Mouse (Mus musculus): ENCODE measurements around the gene Clip3. TPM values are rescaled to one million over a fixed set of nuclear protein-coding genes. Genes with fewer than 3 reads are reported as not detected.

The Clip3 gene
- polyA plus RNA-seq, 1 experiment, result 7.3 TPM

DNA sequence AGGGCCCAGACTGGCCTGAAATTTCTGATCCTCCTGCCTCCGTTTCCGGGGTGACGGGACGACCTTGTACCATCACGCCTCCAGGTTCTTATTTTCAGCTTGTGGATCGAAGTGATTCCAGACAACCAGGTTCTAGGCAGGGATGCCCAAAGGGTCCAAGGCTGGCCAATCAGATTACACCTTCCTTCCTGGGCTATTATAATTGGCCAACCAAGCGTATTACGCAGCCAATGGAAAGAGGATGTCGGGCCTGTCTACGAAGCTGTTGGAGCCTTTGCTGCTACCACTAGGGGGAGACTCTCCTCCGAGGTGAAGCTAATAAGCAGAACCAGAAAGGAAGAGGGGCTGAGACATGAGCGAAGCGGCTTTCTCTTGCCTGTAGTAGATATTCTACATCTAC lies 40.4 kb downstream of the Clip3 start:
- H3K4me1 ChIP-seq (ENCODE audit: control insufficient read depth, insufficient read depth, insufficient read length, low read length), result no peaks in the 10 kb centered on the region
- no peak overlapping the region for H3K4me3 ChIP-seq (ENCODE audit: insufficient read depth, low read depth, low read length)
- H3K27ac ChIP-seq (replicated peaks; ENCODE audit: low read depth, low read length), result no peak overlapping the region

GRCm38 (mm10) chr7:30332622-30333259 lies 41.2 kb downstream of the Clip3 start:
- no peak overlapping the region for H3K27ac ChIP-seq (replicated peaks; ENCODE audit: low read depth, low read length)
- no peaks in the 10 kb centered on the region for H3K4me1 ChIP-seq (ENCODE audit: control insufficient read depth, insufficient read depth, insufficient read length, low read length)
- no peak overlapping the region for H3K4me3 ChIP-seq (ENCODE audit: insufficient read depth, low read depth, low read length)

- no peak overlapping the region for H3K27ac ChIP-seq (replicated peaks; ENCODE audit: low read depth, low read length)
- no peak overlapping the region for H3K4me3 ChIP-seq (ENCODE audit: insufficient read depth, low read depth, low read length)
- H3K4me1 ChIP-seq (ENCODE audit: control insufficient read depth, insufficient read depth, insufficient read length, low read length), result no peaks in the 10 kb centered on the region
These were observed 41.9 kb downstream of the Clip3 start for GRCm38 (mm10) chr7:30333436-30333835.

- no peak overlapping the region for H3K4me3 ChIP-seq (ENCODE audit: insufficient read depth, low read depth, low read length)
- no peaks in the 10 kb centered on the region for H3K4me1 ChIP-seq (ENCODE audit: control insufficient read depth, insufficient read depth, insufficient read length, low read length)
- no peak overlapping the region for H3K27ac ChIP-seq (replicated peaks; ENCODE audit: low read depth, low read length)
These were observed 43.0 kb downstream of the Clip3 start for GRCm38 (mm10) chr7:30334563-30334962.

GRCm38 (mm10) chr7:30335688-30336087 lies 44.2 kb downstream of the Clip3 start:
- Histone ChIP-seq H3K4me3 (ENCODE audit: insufficient read depth, low read depth, low read length) (no peak overlapping the region), H3K27ac (replicated peaks; ENCODE audit: low read depth, low read length) (no peak overlapping the region), H3K4me1 (ENCODE audit: control insufficient read depth, insufficient read depth, insufficient read length, low read length) (no peaks in the 10 kb centered on the region)

- no peak overlapping the region for H3K27ac ChIP-seq (replicated peaks; ENCODE audit: low read depth, low read length)
- H3K4me3 ChIP-seq (ENCODE audit: insufficient read depth, low read depth, low read length), result no peak overlapping the region
- no peaks in the 10 kb centered on the region for H3K4me1 ChIP-seq (ENCODE audit: control insufficient read depth, insufficient read depth, insufficient read length, low read length)
These were observed 44.9 kb downstream of the Clip3 start for GRCm38 (mm10) chr7:30336384-30336783.

DNA sequence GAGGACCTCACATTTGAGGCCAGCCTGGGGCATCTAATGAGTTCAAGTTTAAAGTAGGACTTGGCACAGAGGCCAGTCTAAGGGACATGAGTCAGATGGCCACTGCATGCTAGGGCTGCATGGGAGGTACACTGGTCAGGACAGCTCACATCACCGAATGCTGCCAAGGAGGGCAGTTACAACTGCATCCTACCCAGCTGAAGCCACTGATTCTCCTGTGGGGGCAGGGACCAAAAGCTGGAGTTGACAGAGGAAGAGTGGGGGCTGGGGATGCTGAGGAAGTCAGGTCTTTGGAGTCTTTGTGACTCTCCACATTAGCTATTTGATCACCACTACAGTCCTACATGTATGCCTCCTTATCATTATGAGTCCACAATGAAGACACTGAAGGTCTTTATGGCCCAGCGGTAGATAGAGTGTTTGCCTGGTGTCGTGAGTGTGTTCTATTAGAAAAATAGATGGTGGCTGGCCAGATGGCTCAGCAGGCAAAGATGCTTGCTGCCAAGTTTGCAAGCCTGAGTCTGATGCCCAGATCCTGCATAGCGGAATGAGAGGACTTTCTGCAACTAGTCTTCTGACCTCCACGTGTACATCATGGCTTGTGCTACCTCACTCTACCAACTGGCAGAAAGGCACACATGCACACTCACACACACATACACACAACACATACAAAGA lies 48.0 kb downstream of the Clip3 start:
- no peaks in the 10 kb centered on the region for H3K4me1 ChIP-seq (ENCODE audit: control insufficient read depth, insufficient read depth, insufficient read length, low read length)
- no peak overlapping the region for H3K27ac ChIP-seq (replicated peaks; ENCODE audit: low read depth, low read length)
- H3K4me3 ChIP-seq (ENCODE audit: insufficient read depth, low read depth, low read length), result no peak overlapping the region

DNA sequence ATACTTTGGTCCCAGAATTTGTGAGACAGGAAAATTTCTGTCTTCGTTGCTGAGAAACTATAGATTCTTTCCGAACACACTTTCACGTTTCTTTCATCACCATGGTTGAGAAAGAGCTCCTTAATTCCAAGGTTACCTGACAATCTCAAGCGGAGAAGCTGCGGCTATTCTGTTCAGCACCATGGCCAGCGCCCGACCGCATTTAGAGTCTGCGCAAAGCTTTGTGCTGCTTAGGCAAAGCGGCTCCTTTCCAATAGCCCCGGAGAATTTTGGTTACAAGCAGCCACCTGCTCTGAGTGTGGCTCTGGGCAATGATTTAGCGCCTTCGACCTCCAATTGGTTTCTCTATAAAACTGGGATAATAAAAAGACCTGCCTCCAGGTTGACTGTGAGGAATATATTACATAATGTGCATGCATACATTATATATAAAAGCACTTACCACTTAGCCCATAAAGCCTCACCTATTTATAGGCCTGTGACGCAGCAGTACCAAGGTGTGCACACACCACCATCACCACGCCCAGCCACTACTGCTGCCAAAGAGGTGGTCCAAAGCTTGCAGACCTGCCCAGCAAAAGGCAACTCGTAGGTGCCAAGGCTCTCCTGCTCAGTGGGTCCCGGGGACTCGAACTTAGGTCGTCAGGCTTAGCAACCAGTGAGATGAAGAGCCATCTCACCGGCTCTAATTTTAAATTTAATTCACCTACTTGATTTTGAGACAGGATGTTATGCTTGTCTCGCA lies 55.3 kb downstream of the Clip3 start:
- Histone ChIP-seq H3K27ac (replicated peaks; ENCODE audit: low read depth, low read length) (no peak overlapping the region), H3K4me3 (ENCODE audit: insufficient read depth, low read depth, low read length) (no peak overlapping the region), H3K4me1 (ENCODE audit: control insufficient read depth, insufficient read depth, insufficient read length, low read length) (no peaks in the 10 kb centered on the region)

- no peaks in the 10 kb centered on the region for H3K4me1 ChIP-seq (ENCODE audit: control insufficient read depth, insufficient read depth, insufficient read length, low read length)
- H3K27ac ChIP-seq (replicated peaks; ENCODE audit: low read depth, low read length), result no peak overlapping the region
- no peak overlapping the region for H3K4me3 ChIP-seq (ENCODE audit: insufficient read depth, low read depth, low read length)
These were observed 56.3 kb downstream of the Clip3 start for GRCm38 (mm10) chr7:30347828-30348227.

- Histone ChIP-seq H3K27ac (replicated peaks; ENCODE audit: low read depth, low read length) (no peak overlapping the region), H3K4me3 (ENCODE audit: insufficient read depth, low read depth, low read length) (no peak overlapping the region), H3K4me1 (ENCODE audit: control insufficient read depth, insufficient read depth, insufficient read length, low read length) (no peaks in the 10 kb centered on the region; the same call in 1 of the 2 replicates)
These were observed 61.8 kb downstream of the Clip3 start for GRCm38 (mm10) chr7:30353279-30353822.

DNA sequence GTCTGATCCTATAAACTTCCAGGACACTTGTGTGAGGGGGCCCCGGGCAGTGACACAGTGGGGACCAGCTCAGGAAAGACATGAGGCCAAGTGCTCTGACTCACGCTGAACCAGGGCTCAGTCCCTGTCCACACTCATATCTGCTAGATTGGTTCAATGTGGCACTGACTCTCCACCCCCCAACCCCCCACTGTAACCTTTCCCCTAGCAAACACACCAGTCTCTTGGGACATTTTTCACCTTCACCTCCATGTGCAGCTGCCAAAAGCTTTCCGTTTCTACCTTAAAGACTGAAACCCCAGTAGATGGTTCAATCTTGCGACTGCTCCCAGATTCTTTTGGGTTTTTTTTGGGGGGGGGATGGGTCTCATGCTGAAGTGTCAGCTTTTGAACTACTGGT lies 62.5 kb downstream of the Clip3 start:
- H3K4me3 ChIP-seq (ENCODE audit: insufficient read depth, low read depth, low read length), result no peak overlapping the region
- no peaks in the 10 kb centered on the region; the same call in 1 of the 2 replicates for H3K4me1 ChIP-seq (ENCODE audit: control insufficient read depth, insufficient read depth, insufficient read length, low read length)
- no peak overlapping the region for H3K27ac ChIP-seq (replicated peaks; ENCODE audit: low read depth, low read length)

Other genes starting within 250 kb of the Clip3 start
- 1.9 TPM in 2 replicates for gene Zfp14, start 240.3 kb upstream of the Clip3 start, polyA plus RNA-seq (2012; ENCODE audit: insufficient read depth, insufficient read length, missing spikeins)
- gene Zfp82, start 218.8 kb upstream of the Clip3 start, polyA plus RNA-seq (2012; ENCODE audit: insufficient read depth, insufficient read length, missing spikeins), result 1.8 and 2.1 TPM in 2 replicates
- gene Gm26920, start 201.3 kb upstream of the Clip3 start, polyA plus RNA-seq (2012; ENCODE audit: insufficient read depth, insufficient read length, missing spikeins), result not detected in 2 replicates
- gene Zfp566, start 201.2 kb upstream of the Clip3 start, polyA plus RNA-seq (2012; ENCODE audit: insufficient read depth, insufficient read length, missing spikeins), result 2.4 and 2.5 TPM in 2 replicates
- gene Zfp260, start 197.0 kb upstream of the Clip3 start, polyA plus RNA-seq (2012; ENCODE audit: insufficient read depth, insufficient read length, missing spikeins), result 32.4 and 34.3 TPM in 2 replicates
- gene Zfp382, start 169.8 kb upstream of the Clip3 start, polyA plus RNA-seq (2012; ENCODE audit: insufficient read depth, insufficient read length, missing spikeins), result 1.1 TPM in 1 of 2 replicates, not detected in the other
- 17.8 and 24.3 TPM in 2 replicates for gene Zfp146, start 122.0 kb upstream of the Clip3 start, polyA plus RNA-seq (2012; ENCODE audit: insufficient read depth, insufficient read length, missing spikeins)
- gene Cox7a1, start 107.6 kb upstream of the Clip3 start, polyA plus RNA-seq (2012; ENCODE audit: insufficient read depth, insufficient read length, missing spikeins), result 3,242 and 3,950 TPM in 2 replicates
- gene Capns1, start 92.9 kb upstream of the Clip3 start, polyA plus RNA-seq (2012; ENCODE audit: insufficient read depth, insufficient read length, missing spikeins), result 549 and 708 TPM in 2 replicates
- gene Polr2i, start 59.8 kb upstream of the Clip3 start, polyA plus RNA-seq (2012; ENCODE audit: insufficient read depth, insufficient read length, missing spikeins), result 93.0 and 113 TPM in 2 replicates
- 62.8 and 71.2 TPM in 2 replicates for gene Tbcb, start 59.5 kb upstream of the Clip3 start, polyA plus RNA-seq (2012; ENCODE audit: insufficient read depth, insufficient read length, missing spikeins)
- not detected in 2 replicates for gene Ovol3, start 56.0 kb upstream of the Clip3 start, polyA plus RNA-seq (2012; ENCODE audit: insufficient read depth, insufficient read length, missing spikeins)
- gene Thap8, start 11.6 kb upstream of the Clip3 start, polyA plus RNA-seq (2012; ENCODE audit: insufficient read depth, insufficient read length, missing spikeins), result 0.83 TPM in 1 of 2 replicates, not detected in the other
- gene Wdr62, start 11.3 kb upstream of the Clip3 start, polyA plus RNA-seq (2012; ENCODE audit: insufficient read depth, insufficient read length, missing spikeins), result 3.2 and 4.6 TPM in 2 replicates
- gene Alkbh6, start 17.0 kb downstream of the Clip3 start, polyA plus RNA-seq (2012; ENCODE audit: insufficient read depth, insufficient read length, missing spikeins), result 34.7 and 38.6 TPM in 2 replicates
- gene Syne4, start 23.1 kb downstream of the Clip3 start, polyA plus RNA-seq (2012; ENCODE audit: insufficient read depth, insufficient read length, missing spikeins), result not detected in 2 replicates
- 1.6 and 2.0 TPM in 2 replicates for gene E130208F15Rik, start 30.0 kb downstream of the Clip3 start, polyA plus RNA-seq (2012; ENCODE audit: insufficient read depth, insufficient read length, missing spikeins)
- gene Sdhaf1, start 32.2 kb downstream of the Clip3 start, polyA plus RNA-seq (2012; ENCODE audit: insufficient read depth, insufficient read length, missing spikeins), result 18.1 and 22.7 TPM in 2 replicates
- gene Lrfn3, start 71.0 kb downstream of the Clip3 start, polyA plus RNA-seq (2012; ENCODE audit: insufficient read depth, insufficient read length, missing spikeins), result 0.67 and 2.4 TPM in 2 replicates
- 34.6 and 43.0 TPM in 2 replicates for gene Tyrobp, start 122.0 kb downstream of the Clip3 start, polyA plus RNA-seq (2012; ENCODE audit: insufficient read depth, insufficient read length, missing spikeins)
- gene Hcst, start 128.1 kb downstream of the Clip3 start, polyA plus RNA-seq (2012; ENCODE audit: insufficient read depth, insufficient read length, missing spikeins), result 2.5 and 2.8 TPM in 2 replicates
- gene Nfkbid, start 130.0 kb downstream of the Clip3 start, polyA plus RNA-seq (2012; ENCODE audit: insufficient read depth, insufficient read length, missing spikeins), result 0.67 and 1.6 TPM in 2 replicates
- 0.44 and 0.92 TPM in 2 replicates for gene Aplp1, start 153.8 kb downstream of the Clip3 start, polyA plus RNA-seq (2012; ENCODE audit: insufficient read depth, insufficient read length, missing spikeins)
- not detected in 2 replicates for gene Kirrel2, start 166.0 kb downstream of the Clip3 start, polyA plus RNA-seq (2012; ENCODE audit: insufficient read depth, insufficient read length, missing spikeins)
- not detected in 2 replicates for gene Nphs1, start 166.6 kb downstream of the Clip3 start, polyA plus RNA-seq (2012; ENCODE audit: insufficient read depth, insufficient read length, missing spikeins)
- gene Prodh2, start 201.9 kb downstream of the Clip3 start, polyA plus RNA-seq (2012; ENCODE audit: insufficient read depth, insufficient read length, missing spikeins), result not detected in 2 replicates
- 0.40 TPM in 1 of 2 replicates, not detected in the other for gene Arhgap33, start 243.3 kb downstream of the Clip3 start, polyA plus RNA-seq (2012; ENCODE audit: insufficient read depth, insufficient read length, missing spikeins)

Measured in brown adipose tissue, adult 24 weeks (tissue).